Mouse (Mus musculus) brain, adult 2 months (tissue): Measurements from ENCODE around the gene Col4a2.

Experiments used
- DNase-seq: peaks from one replicate; pipeline ENCODE4 v3.0.0; 2011; ENCODE audit warnings: low read depth, low spot score

The Col4a2 gene

DNA sequence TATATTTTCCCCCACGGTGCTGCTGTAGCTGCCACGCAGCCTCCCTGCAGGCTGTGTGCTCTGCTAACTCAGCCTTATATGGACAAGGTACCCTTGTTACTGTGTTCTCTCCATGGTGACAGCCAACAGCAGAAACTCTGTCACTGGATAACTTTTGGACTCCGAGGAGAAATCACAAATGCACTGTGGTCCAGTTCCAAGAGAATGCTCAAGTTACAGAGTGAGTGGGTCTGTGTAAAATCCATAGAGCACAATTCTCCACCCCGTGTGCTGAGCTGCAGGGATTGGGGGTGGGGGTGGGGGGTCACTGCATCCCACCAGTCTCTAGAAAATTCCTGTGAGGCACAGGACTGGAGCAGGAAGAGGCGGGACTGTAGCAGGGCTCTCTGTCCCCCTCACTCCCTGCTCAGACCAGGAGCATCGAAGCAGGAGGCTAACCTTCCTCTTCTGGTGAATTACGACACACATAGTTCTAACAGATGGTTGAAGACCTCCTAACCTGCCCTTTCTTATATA lies 45.4 kb downstream of the Col4a2 start:
- no peak for DNase-seq

DNA sequence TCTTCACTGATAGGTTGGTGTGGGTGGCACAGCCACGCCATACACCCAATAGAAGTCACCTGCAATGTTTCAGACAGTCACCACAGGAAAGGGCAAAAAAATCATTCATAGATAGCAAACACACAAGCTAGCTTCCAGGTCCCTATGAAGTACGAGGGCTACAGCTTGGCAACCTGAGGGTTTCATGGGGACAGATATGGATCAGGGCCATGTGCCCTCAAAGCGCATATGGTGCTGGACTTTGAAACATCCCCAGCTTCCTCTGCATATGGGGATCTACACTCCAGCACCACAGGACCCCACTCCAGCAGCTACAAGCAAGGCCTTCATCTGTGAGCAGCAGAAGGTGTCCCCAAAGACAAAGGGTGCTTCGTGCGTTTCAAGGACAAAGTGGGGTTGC lies 47.2 kb downstream of the Col4a2 start:
- DNase-seq, result no peak

DNA sequence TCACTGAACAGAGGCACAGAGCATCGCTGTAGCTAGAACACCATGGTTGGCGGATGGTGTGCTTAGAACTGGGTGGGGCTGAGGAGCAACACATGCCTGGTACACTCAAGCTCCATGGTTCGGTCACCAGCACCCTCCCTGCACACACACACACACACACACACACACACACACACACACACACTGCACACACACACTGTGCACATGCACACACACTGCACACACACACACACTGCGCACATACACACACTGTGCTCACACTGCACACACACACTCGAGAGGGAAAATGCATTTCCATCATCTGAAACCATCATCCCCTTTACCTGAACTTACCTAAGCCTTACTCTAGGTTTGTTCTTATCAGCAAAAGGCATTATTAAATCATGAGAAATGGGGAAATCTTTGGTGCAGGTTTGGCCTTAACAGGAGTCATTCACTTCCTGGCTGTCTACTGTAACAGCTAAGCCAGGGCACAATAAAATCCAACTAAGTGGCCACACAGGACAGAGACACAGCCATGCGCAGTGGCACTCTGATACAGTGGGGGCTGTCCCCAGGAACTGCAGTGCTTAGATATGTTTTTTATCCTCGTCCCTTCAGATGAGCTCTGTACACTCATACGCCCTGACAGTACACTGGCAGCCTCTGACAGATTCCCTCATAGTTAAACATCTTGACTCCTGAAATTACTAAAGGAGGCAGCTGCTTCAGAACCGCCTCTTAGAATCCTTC lies 49.1 kb downstream of the Col4a2 start:
- DNase-seq, result no peak

DNA sequence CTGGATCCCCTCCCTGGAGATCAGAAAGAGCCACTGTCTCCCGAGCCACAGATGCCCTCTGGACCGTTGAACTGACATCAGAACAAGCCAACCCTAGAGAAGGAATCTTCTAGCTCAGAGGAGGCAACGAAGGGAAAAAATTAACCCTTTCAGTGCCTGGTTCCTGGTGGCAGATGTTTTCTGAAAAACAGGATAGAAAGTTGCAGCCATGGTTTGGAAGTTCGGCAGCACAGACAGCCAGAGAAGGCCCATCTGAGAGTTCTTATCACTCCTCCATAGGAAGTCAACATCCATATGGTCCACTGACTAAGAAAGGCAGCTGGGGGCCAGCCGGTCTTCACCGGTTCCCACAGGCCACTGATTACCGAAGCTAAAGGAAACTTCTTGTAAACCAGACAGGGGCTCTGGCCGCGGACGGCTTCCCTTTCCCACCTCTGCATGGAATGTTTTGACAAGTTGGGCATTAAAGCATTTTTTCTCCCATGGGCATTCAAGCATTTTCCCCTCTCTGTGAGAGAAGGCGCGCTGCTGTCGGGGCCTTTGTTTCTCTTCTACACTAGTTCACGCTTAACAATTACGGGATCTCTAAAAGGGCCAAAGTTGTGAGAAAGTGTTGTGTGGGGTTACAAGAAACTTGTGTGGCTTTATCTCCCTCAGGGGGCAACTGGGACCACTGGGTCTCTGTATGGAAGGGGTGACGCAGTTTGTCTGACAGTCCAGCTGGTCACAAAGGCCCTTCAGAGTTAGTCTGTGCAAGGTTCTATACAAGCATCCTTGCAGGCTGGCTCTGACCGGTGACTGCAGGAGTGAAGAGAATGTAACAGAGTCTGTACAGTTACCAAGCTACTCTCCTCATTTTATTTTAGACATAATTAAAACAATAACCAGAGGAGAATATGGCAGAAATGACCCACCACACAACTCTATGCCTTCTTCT lies 49.9 kb downstream of the Col4a2 start:
- no peak for DNase-seq

DNA sequence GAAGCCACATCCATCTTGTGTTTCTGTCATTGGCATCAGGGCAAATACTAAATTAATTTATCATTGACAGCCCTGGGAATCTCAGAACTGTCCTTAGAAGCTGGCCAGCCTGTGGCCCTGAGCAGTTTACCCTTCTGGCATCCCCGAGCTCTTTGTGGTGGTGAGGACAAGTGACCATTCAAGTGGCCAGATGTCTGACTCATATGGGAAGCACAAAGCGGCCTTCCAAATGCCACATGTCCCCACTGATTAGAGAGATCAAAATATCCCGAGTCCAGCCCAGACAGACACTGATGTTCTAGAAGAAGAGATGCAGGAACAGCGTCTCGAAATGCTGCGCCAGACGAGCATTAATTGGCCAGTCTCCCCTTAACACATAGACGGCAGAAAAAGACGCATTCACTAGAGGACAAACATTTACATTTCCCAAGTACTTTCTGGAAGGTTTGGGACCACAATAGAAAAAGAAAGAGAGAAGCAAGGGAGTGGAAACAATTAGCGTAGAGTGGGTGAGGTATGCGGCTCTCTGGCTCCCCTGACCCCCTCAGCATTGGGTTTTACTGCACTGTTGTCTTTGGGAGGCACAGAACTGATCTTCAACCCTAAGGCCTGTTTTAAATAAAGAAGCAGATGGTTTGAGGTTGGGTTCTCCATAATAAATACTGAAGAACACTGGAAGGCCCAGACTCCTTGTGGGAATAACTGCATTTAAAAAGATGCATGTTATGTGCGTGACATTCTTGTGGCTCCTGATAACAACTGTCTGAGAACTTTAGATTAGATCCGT lies 50.9 kb downstream of the Col4a2 start:
- DNase-seq, result peak; percentile 51

DNA sequence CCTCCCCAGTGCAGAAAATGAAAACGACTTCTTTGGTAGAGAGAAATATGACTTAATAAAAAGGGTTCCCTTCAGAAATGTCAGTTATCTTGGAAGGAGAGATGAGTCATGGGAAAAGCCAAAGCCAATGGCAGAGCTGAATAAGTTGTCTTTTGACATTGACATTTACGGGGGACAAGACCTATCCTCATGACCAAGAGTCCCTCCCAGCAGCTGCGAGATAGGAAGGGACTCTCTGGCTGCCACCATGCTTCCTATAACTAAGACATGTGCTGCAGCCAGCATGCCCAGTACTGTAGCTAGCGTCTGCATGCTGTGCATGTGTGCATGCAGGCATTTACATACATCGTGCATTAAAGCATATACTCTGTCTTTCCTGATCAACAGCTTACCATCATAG lies 53.6 kb downstream of the Col4a2 start:
- DNase-seq, result no peak

DNA sequence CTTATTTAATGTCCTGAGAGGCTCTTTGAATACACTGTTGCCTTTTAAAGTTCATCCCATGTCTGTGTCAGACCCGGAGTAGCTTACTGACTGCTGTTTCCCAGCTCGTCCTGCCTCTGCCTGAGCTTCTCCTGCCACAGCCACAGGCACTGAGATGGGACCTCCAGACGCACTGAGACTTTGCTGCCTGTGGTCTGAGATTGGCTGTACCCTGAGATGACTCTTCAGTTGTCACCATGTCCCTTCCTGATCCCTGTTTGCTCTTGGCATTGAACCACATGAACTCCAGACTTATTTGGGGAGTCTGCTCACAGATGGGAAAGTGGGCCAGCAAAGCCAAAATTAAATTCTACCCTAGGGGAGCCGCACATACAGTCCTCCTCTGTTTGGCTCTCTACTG lies 54.1 kb downstream of the Col4a2 start:
- DNase-seq, result no peak

DNA sequence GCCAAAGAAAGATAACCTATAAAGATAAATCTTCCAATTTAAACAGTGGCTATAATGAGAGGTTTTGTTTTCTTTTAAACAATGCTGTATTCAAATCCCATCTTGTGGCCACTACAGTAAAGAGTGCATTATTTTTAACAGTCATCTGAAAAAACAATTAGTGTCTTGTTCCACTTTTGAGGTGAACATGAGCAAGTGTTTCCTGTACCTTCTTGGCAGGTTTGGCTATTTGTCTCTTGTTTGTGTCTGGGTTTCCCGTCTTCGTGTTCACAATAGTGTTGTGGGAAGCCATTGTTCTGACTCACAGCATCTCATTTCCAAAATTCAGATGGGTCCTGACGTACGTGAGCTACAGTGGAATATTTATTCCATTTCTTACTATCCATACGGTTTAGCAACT lies 55.1 kb downstream of the Col4a2 start:
- no peak for DNase-seq

DNA sequence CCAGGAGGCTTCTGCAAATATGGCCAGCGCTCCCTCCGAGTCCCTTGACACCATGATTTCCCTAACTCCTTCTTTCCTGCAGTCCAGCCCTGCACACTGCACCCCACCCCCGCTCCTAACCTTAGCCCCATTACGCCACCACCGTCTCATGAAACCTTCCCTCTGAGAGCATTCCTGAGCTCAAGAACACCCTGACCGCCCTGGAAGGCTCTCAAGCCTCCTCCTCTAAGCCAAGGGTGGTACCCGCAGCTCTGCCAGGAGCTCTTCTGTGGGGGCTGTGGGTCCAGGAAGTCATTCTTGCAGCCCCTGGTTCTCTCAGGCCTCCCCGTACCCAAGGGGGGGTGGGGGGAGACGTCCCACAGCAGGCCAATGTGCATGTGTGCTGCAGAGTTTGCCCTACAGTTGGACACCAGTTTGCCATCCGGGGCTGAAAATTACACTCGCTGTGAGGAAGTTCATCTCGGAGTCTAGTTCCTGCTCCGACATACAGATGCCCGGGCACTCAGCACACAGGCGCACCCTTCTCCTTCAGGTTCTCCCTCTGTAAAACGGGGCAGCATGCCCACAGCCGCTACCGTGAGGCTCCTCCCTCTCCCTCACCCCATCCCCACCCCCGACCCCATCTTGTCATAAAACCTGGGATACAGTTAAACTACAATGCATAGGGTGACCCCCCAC lies 57.1 kb downstream of the Col4a2 start:
- DNase-seq, result no peak

DNA sequence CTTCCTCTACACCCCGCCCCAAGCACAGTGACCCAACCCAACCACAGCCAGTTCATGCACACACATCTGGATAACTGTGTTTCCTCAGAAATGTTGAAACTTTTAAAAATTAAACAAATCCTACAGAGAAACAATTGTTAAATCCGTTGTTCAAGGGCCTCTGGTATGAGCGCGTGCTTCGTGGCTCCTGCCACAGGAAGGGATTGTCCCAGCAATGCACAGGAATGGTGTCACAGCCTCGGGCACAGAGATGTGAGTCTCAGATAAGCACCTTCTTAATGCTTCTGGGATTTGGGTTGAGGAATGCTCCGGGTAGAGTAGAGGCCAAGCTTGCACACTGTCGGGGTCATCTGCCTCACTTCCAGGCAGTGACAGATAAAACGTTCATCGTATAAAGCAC lies 58.7 kb downstream of the Col4a2 start:
- no peak for DNase-seq

DNA sequence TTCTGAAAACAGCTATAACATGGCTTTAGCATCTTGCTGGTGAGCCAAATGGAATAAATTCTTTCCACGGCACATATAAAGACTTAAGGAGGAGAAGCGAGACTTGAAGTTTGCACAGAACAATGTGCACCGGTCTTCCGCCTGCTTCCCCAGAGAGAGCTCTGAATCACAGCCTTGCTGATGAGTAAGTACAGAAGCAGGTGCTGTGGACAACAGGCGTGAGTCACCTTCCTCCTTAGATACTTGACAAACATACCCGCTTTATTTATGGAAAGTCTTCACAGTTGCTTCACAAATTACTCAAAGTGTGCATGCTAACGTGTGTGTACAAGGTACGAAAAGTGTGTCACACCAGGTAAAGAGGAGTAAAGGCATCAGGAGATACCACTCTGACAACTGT lies 59.5 kb downstream of the Col4a2 start:
- DNase-seq, result peak; percentile 93

DNA sequence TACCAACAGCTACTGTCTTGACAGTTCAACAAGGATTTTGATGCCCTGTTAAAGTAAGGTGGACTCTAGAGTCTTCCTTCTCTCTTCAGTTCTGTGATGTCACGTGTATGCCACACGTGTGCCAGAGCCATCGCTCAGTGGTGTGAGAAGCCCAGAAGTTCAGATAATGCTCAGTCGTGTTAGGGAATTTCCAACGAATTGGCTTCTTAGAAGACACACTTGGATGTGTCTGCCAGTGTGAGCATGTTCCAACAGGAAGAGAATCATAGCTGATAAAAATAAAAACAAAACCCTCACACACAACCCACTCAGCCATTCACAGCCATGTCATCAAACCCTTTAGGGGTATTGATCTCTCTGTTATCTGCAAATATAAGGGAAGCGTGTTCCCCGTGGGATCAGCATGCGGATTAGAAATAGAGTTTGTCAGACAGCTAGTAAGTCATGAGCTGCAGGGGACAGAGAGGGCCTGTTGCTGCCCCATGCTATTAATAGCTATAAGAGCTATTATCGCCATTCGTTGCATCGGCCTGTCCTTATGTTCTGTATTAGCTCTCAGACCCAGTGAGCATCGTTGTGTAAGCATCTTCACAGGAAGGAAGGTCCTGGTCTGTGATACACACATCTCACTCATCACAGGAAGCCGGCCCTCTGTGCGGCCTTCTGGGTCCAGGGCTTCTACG lies 61.2 kb downstream of the Col4a2 start:
- no peak for DNase-seq

DNA sequence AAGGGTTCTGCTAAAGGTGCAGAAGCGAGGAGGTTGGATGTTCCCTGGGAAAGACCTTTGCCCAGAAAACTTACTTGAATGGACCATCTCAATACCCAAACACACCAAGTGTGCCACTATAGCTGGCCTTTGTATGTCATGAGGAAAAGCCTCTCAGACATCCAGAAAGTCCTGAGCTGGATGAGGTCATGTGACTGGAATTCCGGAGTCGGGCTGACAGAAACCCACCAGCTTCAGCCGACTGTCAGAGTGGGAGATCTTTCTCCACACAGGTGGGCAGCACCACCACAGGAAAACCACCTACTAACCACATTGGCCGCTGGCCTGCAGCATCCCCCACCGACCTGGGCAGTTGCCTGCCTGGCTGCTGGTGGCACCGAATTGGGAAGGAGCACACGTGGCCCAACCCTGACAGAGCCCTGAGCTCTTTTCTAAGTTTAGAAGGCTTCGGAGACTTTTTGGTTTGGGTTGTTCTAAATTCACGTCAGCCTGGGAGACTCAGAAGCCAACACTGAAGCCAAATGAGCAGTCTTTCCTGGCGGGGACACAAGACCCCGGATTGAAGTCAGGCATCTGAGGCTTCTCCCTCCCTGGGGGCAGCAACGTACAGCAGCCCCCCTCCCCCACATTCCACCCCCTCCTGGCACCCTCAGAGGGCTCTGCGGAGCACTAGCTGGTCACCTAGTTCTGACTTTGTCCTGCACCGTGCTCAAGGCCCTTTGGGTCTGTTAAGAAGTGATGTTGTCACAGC lies 61.9 kb downstream of the Col4a2 start:
- no peak for DNase-seq

DNA sequence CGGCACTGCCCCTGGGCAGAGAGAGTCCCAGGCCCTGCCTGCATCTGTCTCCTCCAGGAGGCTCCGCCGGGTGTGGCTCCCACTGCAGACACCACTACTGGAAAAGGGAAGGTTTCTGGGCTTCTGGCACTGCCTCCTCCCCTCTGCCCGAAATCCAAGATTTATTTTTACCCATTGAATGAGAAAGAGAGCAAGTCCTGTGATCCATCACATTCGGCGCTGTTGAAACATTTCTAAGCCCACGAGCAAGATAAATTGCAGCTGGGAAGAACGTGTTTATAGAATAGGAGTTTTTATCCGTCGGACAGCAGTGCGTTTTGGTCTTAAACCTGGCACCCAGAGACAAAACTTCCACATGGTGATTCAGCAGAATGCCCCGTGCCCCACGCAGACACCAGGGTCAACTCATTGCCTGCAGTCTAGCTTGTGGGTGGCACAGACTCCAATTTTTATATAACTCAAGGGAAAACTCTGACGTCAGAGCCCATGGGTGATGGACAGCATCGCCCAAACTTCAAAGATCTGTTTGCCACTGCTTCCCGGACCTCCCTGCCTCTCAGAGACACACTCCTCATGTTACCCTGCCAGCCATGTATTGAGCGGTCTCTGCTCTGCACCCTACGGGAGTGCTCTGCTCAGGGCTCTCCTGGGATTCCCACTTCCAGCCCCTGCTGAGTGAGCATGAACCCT lies 63.3 kb downstream of the Col4a2 start:
- peak; percentile 51 for DNase-seq

DNA sequence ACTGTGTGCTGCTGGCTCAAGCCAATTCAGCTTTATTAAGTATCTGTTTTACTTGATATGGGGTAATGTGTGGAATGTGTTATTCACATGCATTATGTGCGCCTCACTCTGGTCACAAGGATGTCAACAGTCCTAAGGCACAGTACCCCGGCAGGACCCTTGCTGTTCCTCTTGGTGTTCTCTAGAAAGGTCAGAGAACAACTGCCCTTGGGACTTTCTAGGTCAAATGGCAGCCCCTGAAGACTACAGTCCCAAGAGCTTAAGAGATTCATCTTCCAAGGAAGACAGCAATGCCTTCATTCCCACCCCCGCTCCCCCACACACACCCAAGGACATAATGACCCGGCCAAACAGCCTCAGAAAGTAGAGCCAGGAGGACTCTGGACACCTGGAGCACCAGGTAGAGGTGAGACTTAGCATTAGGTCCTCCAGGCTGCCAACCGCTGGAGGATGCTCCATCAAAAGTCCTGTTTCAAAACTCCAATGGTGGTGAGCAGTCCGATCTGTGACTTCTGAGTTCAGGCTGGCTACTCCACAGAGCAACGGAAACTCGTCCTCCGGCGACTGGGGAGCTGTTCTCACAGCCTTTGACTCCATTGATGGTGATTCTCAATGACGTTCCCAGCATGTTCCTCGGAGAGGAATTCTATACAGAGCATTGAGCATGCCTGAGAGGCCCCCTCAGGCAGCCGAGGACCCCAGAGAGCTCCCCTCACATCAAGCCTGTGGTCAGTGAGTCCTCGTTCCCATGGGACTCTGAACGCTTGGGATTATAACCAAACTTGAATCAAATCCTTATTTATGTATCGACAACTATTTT lies 65.0 kb downstream of the Col4a2 start:
- no peak for DNase-seq

DNA sequence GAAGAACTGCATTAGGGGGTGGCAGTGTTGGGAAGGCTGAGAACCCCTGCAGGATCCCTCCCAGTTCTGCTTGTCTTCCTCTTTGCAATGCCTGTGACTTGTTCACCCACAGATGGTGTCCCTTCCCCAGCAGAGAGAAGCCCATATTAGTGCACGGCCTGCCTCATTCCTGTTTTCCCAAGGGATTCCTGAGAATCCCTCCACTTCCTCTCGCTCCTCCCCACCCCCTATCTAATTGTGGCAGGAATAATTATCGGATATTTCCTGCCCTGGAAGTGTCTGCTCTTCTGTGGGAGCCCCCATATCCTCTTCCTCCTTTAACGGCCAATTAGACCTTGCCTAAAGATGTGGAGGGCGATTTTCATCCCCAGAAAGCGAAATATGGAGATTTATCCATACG lies 67.0 kb downstream of the Col4a2 start:
- DNase-seq, result no peak

DNA sequence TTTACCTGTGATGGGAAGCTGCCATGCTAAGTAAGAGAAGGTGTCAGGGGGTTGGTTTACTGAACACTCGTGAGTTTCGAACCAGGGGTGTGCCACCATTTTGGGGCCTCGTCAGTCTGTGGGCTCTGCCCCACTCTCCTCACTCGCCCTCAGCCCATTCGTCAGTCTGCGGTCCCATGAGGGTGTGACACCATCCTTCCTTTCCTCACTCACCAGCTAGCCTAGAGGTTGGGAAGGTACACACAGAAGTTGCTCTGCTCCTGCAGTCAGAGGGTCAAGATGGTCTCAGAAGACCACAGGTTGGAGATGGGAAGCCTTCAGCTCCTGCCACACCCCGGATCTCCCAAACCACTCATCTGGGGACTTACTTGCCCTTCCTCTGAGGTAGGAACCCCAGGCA lies 68.9 kb downstream of the Col4a2 start:
- no peak for DNase-seq

DNA sequence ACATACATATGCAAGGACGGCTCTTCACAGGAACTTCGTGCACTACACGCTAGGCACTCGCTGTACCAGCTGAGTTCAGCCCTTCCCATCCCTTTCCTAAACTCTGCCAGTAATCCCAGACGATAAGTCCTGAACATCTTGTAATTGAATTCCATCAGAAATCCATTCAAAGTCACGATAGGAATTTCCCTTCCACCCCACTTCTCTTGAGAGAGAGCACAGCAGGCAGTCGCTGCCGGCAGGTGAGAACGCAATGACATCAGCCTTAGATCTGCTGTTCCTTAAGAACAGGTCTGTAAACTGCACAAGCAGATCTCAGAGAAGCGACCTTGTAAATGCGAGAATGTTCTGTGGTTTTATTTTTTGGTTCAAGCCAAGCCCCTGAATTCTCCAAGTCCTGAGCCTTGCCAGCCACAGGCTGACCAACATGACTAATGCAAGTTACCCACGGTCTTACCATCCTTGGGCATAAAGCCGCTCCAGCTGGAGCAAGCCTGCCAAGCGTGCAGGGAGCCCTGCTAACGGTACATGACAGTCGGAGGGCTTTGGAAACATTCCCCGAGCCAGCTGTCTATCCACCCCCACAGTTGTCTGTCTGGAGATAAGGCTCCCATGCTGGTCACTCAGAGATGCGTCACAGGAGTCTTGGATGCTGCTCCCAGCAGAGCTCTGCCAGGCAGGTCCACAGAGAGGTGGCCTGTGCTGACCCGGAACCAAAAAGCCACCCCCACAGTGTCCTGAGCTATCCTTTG lies 69.6 kb downstream of the Col4a2 start:
- DNase-seq, result peak; percentile 90
